Mouse (Mus musculus): Measurements from ENCODE around the gene Grik5.

Gene Grik5

DNA sequence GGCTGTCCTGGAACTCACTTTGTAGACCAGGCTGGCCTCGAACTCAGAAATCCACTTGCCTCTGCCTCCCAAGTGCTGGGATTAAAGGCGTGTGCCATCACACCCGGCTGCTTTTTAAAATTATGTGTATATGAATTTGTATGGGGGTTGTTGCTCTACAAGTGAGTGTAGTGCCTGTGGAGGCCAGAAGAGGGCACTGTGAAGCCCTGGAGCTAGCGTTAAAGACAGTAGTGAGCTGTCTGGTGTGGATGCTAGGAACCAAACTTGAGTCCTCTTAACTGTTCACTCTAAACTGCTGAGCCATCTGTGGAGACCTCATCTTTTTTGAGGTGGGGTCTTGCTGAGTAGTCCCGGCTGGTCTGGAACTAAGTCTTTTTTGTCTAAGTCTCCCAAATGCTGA is 86.3 kb downstream of the Grik5 start:
- DNase-seq (ENCODE audit: low spot score) = no peak

DNA sequence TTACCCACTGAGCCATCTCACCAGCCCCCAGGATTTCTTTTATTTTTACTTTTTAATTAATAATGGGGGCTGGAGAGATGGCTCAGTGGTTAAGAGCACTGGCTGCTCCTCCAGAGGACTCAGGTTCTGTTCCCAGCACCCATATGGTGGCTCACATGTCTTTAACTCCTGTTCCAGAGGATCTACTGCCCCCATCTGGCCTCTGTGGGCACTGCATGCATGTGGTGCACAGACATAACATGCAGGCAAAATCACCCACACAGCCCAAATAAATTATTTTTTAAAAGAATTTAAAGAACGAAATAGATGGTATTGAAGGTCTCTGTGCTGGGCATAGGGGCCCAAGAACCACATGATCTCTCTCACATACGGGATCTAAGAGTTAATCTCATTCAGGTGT is 87.8 kb downstream of the Grik5 start:
- no peak for DNase-seq (ENCODE audit: low spot score)

DNA sequence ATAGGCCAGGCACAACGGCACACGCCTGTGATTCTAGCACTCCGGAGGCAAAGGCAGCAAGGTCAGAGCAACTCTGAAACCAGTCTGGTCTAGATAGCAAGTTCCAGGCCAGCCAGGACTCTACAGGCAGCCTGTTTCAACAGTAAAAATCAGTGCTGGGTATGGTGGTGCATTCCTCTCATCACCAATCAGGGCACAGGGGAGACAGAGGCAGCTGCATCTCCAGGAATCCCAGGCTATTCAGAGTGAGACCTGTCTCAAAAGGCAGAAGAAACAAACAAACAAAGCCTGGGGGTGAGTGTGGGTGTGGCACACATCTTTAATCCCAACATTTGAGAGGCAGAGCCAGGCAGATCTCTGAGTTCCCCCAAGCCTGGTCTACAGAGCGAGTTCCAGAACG is 88.8 kb downstream of the Grik5 start:
- DNase-seq (ENCODE audit: low spot score) = no peak

DNA sequence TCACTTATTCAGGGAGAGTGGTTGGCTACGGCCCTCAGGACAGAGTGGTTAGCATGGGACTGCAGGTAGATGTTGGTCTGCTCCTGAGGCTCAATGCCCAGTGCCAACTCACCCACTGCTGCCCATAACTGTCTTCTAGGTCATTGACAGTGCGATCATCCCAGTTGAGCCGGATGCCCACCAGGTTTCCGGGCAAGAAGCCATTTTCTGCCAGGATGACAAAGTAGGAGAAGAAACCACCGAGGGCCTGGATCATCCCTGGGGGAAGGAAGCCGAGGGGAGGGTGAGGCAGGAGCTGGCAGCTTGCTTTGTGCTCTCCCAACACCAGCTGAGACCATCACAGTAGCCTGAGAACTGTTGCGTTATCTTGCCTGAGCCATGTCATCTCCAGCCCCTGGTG is 91.7 kb downstream of the Grik5 start:
- no peak for DNase-seq (ENCODE audit: low spot score)

DNA sequence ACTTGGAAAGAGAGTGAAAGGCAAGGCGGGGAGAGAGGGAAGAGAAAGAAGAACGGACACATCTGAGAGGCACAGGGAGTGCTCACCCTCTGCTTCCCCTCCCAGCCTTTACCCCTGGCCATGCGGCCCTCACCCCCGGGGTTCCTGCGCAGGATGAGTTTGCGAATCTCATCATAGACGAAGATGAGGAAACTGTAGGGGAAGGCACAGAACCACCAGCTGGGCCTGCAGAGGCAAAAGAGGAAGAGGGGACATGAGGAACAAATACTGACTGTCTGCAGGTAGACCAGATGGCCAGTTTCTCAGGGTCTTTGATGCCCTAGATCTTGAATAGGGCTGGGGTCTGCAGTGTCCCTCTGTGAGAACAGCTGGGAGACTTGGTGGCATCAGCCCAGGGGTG is 93.4 kb downstream of the Grik5 start:
- no peak for DNase-seq (ENCODE audit: low spot score)

DNA sequence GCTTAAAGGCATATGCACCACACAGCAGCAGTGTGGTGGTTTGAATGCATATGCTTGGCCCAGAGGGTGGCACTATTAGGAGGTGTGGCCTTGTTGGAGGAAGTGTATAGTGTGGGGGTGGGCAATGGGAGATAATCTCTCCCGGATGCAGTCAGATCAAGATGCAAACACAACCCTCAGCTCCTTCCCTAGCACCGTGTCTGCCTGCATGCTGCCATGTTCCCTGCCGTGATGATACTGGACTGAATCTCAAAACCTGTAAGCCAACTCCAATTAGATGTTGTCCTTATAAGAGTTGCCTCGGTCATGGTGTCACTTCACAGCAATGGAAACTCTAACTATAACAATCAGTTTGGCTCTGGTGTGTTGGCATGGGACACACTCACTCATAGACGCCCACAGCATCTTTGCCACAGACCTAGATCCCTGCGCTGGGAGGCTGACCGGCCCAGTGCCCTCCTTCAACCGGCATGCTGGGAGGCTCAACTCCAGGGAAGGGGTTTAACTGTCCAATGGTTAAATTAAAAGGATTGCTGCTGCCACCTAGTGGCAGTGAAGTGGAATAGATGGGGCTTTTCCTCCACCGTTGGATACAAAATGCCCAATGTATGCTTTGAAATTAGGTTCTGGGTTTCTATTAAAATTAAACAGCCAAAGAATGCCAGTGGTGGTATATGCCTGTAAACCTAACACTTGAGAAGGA is 97.1 kb downstream of the Grik5 start:
- DNase-seq (ENCODE audit: low spot score) = peak; percentile 20

DNA sequence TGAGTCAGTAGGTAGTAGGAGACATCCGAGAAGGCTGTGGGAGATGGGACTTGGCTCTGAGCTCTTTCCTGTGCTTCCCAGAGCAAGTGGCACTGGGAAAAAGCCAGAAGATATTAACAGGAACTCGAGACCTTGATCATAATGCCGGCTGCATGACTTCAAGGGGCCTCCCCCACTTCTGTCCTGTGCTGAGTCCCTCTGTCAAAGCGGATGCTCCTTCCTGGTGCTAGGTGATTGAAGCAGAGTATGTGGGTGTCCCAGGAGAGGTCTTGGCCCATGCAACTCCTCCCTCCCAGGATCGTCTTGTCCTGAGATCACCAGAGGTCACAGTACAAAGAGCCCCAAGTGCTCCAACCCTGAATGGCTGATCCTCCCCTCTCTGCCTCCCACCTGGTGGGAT is 98.2 kb downstream of the Grik5 start:
- DNase-seq (ENCODE audit: low spot score) = no peak

DNA sequence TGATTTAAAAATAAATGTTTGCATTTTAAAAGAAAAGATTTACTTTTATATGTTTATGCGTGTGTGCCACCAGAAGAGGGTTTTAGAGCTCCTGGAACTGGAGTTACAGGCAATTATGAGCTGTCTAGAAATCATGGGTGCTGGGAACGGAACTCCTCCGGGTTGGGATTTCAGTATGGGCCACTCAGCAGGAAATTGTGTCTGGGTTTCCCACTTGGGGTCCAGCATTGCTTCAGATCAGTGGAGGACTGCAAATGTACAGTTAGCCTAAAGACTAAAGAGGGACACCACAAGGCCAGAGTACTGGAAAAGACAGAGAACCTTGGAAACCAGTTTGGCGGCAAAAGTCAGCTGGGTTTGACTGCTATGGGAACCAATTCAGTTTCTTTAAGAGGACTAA is 98.9 kb downstream of the Grik5 start:
- no peak for DNase-seq (ENCODE audit: low spot score)

DNA sequence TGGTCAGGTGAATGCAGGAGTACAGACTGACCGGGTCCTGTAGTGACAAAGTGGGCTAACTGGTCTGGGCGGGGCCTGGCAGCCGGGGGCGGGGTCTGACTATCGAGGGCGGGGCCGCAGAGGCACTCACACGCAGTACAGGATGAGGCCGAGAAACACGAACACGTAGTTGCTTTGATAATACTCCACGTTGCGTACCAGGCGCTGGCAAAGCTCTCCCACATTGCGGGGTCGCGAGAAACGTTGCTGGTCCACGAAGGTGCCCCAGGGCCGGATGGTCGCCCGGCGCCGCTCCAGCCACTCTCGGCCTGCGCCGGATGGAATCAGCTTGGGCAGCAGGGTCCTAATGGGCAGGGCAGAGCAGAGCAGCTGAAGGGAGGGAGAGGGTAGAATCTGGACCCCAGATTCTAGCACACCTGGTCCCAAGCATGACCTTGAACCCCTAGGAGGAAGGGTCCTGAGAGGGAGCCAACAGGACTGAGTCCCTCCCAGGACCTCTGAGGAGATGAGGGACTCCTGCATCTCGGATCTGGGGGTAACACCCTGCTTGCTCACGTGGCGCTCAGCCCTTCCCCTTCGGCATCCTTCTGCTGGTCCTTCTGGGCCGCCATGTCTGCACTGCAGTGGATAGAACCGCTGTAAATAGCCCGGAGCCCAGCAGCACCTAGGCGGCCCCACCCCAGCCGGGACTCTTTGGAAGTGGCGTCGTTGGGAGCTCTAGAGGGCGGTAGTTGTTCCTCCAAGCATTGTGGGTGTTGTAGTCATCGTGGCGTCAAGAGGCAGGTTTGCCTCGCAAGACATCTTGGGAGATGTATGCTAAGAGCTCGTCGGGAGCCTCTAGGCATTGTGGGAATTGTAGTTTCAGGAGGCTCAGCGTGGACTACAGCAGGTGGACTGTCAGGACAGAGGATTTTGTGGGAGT is 99.9 kb downstream of the Grik5 start, which contains the start of gene Rabac1:
TSS of gene Rabac1 (minus strand) at position 783 of the 922 bp plus-strand sequence.
- DNase-seq (ENCODE audit: low spot score) = peak; percentile 80

DNA sequence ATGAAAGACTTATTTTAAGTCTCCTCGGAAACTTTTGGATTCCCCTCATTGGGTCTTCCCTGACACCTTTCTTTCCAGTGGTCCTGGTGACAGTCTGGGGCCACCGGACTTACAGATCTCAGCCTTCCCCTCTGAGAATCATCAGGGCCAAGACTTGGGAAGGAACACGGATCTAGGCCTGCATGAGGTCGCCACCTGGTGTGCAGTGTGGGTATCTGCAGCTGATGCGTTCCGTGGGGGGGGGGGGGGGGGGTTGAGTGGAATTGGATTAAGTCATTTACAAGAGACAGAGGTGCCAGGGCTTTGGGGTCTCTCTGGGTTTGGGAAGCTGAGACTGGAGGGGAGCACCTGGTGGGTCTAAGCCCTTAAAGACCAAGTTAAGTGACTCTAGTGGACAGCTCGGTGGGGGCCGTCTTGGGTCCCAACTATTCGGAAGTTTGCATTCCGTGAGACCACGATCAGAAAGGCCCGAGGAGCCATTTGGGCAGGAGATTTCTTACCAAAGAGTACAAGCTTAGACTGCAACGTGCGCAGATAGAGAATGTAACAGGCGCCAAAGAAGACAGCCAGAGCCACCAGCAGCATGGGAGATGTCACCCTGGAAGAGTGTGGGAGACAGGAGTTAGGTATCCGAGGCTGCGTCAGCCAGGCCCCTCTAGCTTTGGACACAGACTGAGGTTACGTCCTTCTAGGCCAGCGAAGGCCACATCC is 100.7 kb downstream of the Grik5 start:
- no peak for DNase-seq (ENCODE audit: low spot score)

DNA sequence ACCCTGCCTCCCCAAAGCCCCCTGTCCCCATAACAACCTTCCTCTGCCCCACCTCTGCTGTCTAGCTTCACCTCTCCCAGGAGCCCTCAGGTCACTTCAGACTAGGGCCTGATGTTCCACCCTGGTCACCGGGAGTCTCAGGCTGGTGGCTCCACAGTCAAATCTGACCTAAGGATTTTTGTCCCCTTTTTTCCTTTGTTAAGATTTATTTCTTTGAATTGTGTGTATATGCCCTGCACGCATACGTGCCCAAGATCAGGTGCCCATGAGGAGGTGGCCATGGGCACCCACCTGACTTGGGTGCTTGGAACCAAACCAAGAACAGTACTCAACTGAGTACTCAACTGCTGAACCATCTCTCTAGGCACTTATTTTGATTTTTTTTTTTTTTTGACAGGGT is 101.8 kb downstream of the Grik5 start:
- DNase-seq (ENCODE audit: low spot score) = no peak

DNA sequence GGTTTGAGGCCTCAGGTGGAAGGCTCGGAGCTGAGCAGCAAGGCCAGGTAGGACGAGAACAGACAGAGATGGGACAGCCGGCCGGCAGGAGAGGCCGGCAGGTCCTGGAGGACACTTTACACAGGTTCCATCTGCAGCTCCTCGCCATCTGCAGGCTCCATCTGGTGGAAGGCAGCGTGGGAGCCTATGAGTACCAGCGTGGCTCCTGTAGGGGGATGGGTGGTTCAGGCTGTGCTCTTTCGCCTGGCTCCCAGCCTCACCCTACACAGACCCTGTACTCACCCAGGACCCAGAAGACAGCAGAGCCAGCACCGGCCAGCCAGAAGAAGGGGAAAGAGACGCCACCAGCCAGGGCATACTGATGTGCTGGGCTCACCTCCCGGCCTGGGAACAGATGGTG is 102.3 kb downstream of the Grik5 start:
- DNase-seq (ENCODE audit: low spot score) = no peak

DNA sequence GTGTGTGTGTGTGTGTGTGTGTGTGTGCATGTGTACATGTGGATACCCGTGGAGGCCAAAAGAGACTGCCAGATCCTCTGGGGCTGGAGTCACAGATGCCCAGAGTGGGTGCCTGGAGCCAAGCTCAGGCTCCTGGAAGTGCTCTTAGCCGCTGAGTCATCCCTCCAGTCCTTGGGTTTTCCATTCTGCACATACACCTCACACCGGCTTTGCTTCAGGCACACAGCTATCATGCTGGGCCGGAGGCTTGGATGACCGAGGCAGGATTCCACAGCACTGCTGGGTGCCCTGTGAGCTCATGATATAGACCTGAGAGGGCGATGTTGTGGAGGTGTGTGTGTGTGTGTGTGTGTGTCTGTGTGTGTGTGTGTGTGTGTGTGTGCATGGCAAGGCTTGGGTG is 103.7 kb downstream of the Grik5 start:
- no peak for DNase-seq (ENCODE audit: low spot score)

DNA sequence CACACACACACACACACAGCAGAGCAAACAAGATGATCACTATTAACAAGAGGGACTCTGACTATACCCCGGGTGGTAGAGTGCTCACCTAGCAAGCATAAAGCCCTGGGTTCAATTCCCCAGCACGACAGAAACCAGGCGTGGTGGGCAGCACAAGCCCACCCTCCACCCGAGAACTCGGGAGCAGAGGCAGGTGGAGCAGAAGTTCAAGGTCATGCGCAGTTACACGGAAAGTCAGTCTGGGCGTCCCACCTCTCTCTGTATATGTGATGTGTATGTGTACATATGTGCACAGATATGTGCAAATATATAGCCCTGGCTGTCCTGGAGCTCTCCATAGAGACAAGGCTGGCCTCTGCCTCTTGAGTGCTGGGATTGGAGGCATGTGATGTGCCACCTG is 104.2 kb downstream of the Grik5 start:
- no peak for DNase-seq (ENCODE audit: low spot score)

DNA sequence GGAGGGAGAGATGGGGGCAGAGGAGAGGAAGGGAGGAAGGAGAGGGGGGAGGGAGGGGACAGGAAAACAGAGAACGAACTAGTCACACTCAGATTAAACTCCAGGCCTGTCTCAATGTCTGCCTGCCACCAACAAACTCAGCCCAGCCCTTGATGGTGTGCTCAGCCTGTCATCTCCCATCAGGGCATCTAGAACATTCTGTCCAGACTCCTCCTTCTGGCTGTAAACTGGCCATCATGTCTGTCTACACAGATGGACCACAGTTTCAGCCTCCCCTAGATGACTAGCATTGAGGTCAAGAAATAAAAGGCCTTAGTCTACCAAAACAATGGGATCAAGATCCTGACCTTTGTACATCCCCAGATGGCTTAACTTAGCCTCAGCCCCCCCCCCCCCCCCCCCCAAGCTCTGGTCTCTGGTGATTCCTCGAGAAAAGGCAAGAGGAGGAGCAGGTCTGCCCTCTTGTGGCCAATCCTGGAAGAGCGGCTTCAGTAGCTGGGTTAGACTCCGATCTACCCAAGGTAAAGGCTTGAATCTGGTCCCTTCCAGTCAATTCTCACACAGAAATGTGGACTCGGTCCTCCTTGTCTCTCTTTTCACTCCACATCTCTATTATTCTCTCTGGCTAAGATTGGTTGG is 107.1 kb downstream of the Grik5 start:
- peak; percentile 64 for DNase-seq (ENCODE audit: low spot score)

DNA sequence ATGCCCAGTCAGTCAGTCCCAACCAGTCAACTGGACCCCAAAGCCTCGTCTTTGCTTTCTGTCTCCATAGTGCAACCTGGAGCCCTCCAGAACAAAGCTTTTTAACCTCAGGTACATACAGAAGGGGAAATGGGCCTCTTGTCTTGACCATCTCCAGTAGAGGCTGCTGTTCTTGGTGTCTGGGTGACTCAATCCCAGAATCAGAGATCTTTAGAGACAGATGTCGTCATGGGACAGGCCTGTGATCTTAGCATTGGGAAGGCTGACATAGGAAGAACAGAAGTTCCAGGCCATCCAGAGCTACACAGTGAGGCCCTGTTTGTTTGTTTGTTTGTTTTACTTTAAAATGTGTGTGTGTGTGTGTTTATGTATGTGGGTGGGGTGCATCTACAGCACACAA is 107.9 kb downstream of the Grik5 start:
- no peak for DNase-seq (ENCODE audit: low spot score)
